Mouse (Mus musculus): ENCODE data around the gene Ang2.

The Ang2 gene

GRCm38 (mm10) chr14:51150206-51150831 is 48.6 kb downstream of the Ang2 start:
- no peak for DNase-seq

- DNase-seq: no peak
Observed at GRCm38 (mm10) chr14:51149164-51149563, 49.8 kb downstream of the Ang2 start.

GRCm38 (mm10) chr14:51148006-51148405 is 50.9 kb downstream of the Ang2 start:
- no peak for DNase-seq

GRCm38 (mm10) chr14:51146685-51147084 is 52.3 kb downstream of the Ang2 start, which contains the start of gene Rnase1:
Rnase1 (minus strand) TSS chr14:51146785.
- no peak for DNase-seq

- no peak for DNase-seq
Observed at GRCm38 (mm10) chr14:51145521-51145920, 53.4 kb downstream of the Ang2 start.
